Mouse (Mus musculus) MN1 (cell line): ENCODE measurements around the gene Gm11096.

Experiments used
- DNase-seq: peaks from one replicate; pipeline ENCODE4 v3.0.0-alpha.2; 2016; ENCODE audit warnings: low spot score

Gene Gm11096

DNA sequence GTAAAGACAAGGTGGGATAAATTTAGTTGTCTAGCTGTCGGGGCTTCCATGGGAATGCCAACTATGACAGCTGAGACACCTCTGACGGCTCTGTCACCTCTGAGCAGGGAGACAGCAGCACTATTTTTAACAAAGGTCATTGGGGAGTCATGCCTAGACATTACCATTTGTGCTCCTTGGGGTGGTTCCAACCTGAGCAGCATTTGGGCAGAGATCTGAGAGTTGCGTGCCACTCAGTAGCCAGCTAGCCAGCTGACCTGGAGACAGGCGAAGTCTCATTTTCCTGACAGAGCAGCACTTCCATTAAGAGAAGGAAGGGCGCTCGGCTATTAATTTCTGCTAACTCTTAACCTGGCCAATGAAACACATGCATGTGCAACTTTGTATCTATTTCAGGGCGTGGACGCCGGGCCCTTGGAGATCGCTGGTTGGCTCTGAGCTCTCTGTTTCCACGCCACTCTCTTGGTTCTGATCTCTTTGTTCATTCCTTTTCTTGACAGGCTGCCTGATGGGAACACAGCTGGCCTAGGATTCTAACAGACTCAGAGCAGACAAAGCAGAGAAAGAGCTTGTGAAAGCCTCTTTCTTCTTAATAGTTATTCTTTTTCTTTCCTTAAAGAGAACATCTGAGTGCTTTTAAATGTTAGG is 40.4 kb downstream of the Gm11096 start:
- no peak for DNase-seq

DNA sequence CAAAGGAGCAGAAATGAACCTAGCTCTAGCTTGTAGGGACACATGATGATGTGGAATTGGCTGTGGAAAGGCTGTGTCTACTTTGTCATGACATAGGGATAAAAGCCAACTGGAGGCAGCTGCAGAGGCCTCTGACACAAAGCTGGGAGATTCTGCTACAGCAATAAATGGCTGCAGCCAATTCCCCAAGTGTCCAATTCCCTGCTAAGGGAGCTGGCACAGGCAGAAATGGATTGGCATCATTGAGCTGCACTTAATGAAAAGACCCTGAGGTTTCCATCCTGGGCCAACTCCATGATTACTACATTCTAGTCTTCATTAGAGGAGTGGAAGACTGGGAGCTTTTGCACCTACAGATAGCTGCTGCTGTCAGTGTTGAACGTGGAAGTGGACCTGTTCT is 44.8 kb downstream of the Gm11096 start:
- no peak for DNase-seq
